Mouse (Mus musculus): Measurements from ENCODE around the gene Adh7.
A peak's percentile ranks its signal among the peaks of the same experiment; 100 is the strongest.

The Adh7 gene

DNA sequence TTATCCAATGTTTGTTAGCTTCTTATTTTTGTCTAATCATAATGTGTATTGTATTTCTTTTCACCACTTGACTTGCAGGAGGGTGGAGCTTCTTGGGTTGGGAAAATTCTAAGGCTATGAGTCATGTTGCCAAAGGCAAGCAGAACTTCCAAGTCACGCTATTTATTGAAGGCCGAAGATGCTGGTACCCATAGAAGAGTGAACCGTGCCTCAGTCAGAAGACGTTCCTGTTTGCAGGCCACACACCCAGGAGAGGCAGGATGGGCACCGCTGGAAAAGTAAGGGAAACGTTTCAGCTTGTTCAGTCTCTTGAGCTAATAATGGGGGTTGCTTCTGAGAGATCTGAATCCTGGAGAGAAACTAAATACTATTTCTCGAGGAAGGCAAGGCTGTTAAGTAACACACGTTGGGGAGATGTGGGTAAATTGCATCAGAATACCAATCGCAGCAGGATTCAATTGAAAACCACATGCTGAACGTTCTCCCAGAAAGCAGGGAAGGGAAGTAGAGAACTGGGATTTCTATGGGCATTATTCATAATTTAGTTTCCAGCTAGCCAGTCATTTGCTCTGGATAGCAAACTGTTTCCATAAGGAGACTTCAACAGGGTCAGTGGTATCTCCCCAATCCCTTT lies at the start of gene Adh7:
TSS of gene Adh7 (plus strand) at position 130 of the 634 bp plus-strand sequence.
- peak; percentile 62 for DNase-seq (ENCODE audit: low spot score)

DNA sequence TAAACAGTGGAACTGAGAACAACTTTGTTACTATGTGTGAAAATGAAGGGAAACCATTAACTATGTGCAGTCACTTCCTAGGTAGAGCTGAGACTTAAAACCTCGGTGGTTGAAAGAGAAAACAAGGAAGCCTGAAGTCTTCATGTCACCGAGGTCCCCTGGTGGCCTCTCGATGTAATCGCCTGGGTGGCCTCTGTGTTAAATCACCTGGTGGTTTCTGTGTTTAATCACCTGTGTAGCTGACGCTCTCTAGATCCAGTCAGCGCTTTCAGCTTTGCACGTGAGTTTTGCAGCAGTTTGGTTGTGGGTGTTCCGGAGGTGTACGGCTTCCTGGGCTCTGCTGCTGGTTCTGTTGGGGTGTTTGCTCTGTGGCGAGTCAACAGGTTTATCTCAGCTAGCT lies 44.3 kb upstream of the Adh7 start:
- no peak for DNase-seq (ENCODE audit: low spot score)

- DNase-seq (ENCODE audit: low spot score), result no peak
These were observed 42.0 kb upstream of the Adh7 start for GRCm38 (mm10) chr3:138175551-138175950.

DNA sequence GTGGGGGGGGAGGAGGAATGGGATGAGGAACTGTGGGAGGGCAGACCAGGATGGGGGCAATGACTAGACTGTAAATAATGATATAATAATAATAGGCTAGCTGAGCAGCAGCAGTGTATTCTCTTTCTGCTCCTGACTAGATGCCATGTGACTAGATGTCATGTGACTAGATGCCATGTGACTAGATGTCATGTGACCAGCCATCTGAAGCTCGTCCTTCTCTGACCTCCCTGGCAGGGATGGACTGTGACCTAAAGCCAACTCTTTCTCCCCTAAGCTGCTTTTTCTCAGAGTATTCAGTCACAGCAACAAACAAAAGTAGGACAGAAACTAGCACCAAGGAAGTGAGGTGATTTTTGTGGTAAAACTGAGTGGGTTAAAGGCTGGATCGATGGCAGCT lies 35.5 kb upstream of the Adh7 start:
- peak; percentile 68 for DNase-seq (ENCODE audit: low spot score)

- peak; percentile 27 for DNase-seq (ENCODE audit: low spot score)
These were observed 34.2 kb upstream of the Adh7 start for GRCm38 (mm10) chr3:138183371-138183770.

DNA sequence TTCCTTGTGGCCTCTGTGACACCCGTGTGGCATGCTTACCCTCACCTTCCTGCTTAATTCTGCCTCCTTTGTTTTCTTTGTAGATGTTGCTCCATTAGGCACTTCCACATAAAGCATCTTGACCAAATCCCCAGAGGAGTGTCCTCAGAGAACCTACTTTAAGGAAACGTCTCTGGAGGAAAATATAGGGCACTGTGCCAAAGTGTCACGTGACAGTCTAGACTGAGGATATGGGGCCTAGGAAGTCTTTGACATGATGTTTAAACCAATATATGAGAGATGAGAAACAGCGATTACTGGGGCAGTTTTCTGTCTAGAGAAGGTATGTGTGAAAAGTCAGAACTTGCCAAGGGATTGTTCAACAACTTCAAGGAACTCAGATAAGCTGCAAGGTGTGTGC lies 32.3 kb upstream of the Adh7 start:
- peak; percentile 25 for DNase-seq (ENCODE audit: low spot score)

DNA sequence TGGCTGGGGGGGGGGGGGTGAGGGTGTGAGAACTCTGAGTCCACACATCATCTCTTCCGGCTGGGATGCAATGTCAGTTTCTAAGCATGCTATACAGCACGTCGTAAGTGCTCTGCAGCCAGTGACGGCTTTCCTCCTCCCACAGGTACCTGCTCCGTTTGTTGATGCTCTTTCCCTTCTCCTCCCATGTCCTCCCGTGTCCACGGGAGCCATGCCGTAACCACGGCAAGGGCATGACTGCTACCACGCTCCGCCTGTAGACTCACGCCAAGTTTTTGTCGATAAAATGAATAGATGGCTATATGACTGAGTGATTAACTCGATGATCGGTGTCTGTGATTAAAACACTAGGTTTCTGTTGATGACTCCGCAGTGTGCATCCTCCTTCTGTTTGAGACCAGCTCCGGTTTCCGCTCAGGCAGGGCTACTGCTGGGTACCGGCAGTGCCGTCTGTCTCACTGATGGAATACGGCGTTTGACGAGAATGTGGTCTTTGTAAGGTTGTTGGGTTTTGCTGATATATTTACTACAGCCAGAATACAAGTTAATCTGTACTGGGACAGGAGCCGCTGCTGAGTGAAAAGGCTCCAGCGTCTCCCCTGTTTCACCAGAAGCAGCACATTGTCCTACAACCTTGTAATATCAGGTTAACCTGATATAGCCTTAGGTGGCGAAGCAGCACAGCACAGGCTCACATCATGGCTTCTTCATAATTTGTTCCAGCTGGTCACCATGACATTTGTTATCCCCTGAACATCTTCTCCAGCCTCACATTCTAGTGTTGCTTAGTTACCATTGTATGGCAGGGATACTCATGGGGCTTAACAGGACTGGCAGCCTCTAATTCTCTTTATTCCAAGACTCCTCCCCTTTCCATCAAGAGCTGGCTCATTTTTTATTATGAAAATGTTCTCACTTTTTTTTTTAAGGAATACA lies 31.3 kb upstream of the Adh7 start:
- DNase-seq (ENCODE audit: low spot score), result no peak

GRCm38 (mm10) chr3:138192260-138192659 lies 25.3 kb upstream of the Adh7 start:
- DNase-seq (ENCODE audit: low spot score), result peak; percentile 53

DNA sequence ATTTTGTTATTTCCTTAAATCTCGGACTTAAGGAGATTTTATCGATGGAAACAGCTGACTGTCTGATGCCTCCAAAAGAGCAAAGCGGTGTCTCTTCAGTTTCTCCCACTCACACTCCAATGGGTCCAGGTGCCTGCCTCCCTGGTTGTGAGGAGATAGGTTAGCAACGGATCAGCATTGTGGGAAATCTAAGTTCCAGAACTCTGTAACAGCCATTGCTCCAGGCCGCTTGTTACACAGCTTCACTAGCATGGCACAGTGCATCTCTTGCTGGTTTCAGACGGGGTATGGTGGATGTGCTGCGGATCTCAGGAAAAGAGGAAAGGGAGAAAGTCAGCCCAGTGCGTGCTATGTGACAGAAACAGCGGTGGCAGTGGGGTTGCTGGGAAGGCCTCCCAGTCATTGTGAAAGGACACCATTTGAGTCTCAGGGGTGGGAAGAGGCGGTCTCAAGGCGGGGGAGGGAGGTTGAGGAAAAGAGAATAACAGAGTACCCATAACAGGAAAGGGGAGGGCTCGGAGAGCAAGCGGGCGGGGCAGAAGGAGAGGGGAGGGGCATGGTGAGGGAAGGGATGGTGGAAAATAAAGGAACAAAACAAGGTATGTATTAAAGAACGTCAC lies 23.8 kb upstream of the Adh7 start, which contains the start of gene 4930579F01Rik:
TSS of gene 4930579F01Rik (minus strand) at position 143 of the 620 bp plus-strand sequence.
- no peak for DNase-seq (ENCODE audit: low spot score)

DNA sequence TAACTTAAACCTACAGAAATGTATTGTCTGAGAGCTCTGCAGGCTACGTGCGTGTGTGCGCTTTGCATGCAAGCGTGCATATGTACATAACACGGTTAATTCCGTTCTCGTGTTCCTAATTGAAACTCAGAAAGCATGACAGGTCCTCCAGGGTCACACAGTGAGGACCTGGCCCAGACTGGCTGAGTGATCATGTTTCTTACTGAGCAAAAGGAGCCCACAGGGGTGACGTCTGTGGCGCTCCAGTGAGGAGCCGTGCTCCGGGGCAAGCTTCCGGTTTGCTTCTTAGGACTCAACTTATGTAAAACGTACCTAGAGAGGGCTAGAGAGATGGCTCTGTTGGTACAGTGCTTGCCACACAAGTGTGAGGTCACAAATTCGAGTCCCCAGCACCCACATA lies 20.5 kb upstream of the Adh7 start:
- no peak for DNase-seq (ENCODE audit: low spot score)

DNA sequence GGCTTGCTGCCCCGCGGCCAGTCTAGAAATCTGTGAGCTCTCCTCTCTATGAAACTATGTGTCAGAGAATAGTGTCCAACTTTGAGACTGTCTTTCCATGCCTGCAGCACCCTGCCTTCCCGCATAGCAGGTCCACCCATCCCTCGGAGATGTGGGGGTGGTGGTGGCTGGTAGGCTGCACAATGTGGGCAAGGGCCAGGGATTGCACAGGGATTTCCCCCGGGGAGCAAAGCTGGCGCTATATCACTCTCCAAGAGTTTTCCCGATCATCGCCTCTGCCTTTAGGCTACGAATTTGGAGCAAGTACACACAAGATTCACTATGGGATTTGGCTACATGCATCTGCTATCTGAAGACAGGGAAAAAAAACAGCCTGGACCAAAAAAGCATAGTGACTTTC lies 20.0 kb upstream of the Adh7 start:
- no peak for DNase-seq (ENCODE audit: low spot score)

GRCm38 (mm10) chr3:138197973-138198721 lies 19.4 kb upstream of the Adh7 start:
- peak; percentile 96 for DNase-seq (ENCODE audit: low spot score)

DNA sequence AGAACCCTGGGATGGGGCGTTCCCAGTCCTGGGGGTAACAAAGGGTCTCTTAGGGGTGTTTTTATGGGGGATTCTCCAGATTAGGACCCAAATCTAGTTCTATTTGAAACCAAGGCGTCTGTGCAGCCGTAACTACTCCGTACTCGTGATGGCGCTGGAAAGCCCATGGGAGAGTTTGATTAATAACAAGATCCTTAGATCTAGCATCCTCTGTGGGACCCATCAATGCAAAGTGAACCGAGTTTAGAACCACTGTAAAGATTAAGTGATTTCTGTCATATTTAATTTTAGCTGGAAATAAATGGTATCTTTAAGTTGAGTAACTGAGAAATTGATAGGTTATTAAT lies 18.9 kb upstream of the Adh7 start:
- DNase-seq (ENCODE audit: low spot score), result no peak

DNA sequence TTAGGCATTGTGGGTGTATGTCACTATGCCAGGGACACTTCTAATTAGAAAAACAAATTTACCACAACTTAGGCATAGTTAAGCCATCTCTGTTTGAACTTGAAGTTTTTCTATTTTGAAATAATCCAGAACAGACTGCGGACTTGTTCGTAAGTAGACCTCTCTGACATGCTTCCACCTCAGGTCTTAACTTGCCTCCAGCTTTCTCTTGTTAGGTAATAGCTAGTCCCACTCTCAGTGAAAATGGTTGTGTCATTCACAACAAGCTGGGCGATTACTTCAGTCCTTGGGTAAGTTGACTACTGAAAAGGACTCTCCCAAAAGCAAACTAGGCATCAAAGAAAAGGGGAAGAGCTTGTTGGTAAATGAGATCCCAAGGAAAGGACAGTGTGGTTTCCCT lies 8.7 kb upstream of the Adh7 start:
- DNase-seq (ENCODE audit: low spot score), result no peak

GRCm38 (mm10) chr3:138210432-138211075 lies 7.0 kb upstream of the Adh7 start:
- no peak for DNase-seq (ENCODE audit: low spot score)

DNA sequence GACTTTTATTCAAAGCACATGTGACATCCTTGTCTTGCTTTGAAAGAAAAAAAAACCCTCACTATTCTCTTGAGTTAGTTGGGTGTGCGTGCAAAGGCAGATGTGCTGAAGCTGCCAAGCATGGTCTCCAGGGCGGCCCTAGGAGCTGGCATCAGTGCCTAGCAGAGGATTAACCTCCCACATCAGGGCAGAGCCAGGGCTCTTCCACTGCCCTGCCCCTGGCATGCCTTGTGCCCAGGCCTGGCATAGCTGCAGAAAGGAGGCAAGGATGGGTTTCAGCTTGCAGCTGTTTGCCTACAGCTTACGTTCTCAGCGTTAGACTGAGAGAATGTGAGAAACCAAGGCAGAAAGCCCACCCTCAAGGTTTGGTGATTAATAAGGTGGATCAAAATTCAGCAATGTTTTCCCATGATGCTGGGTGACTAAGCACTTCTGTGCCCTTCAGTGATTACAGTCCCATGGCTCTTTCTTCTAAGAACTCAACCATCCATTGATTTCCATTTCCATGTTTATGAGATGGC lies 5.1 kb upstream of the Adh7 start:
- DNase-seq (ENCODE audit: low spot score), result no peak

DNA sequence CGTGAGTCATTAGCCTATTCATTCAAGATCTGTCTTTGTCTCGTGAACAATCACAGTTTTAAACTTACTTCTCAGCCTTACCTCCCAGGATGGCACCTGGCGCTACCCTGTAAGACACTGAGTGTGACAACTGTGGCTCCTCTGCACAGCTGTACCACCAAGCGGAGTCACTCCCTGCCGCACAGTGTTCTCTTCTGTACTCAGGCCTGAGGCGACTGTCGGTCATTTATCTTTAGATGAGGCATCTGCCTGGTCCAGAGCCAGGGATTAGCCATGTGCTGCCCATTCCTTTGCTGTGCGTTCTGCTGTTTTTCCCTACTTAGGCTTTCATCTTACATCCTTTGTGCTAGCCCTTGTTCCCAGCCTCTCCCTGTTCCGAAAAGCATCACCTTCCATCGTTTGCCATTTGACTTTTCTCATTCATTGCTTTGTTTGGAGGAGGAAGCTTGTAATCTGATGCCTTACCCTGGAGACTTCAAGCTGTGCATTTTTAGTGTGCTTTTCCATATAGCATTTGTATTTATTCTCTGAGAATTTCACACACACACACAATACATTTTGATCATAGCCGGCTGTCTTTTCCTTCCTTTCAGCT lies 2.1 kb upstream of the Adh7 start:
- no peak for DNase-seq (ENCODE audit: low spot score)

DNA sequence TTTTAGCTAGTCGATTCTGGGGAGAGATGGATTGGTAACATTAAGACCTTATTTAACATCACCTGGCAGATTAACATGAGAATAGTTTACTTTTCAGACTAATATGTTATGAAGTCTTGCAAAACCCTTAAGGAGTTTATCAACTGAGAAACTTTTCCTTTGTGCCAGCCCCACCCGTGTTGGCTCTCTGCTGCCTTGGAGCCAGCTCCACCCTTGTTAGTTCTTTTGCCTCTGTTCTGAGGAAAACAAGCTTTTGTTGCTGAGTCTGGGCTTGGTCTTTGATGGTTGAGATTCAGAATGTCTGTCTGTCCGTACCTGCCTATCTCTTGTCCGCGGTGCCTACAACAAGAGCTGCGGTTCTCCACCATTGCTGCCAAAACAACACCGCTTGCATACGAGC lies 1.5 kb upstream of the Adh7 start:
- DNase-seq (ENCODE audit: low spot score), result no peak

- DNase-seq (ENCODE audit: low spot score), result no peak
These were observed 3.6 kb downstream of the Adh7 start for GRCm38 (mm10) chr3:138221116-138221515.

- no peak for DNase-seq (ENCODE audit: low spot score)
These were observed 5.0 kb downstream of the Adh7 start for GRCm38 (mm10) chr3:138222511-138222910.

GRCm38 (mm10) chr3:138222952-138223351 lies 5.4 kb downstream of the Adh7 start:
- peak; percentile 89 for DNase-seq (ENCODE audit: low spot score)
